Mouse (Mus musculus) heart, postnatal 36 days (tissue): ENCODE measurements at regions not wholly inside any gene's neighbourhood (a gene's known extent, or its start where the extent isn't known, plus 50 kb on each side); places are given as distances from the start of the nearest gene placed in this dataset.

ENCODE experiments used
- DNase-seq, 2 experiments: peaks; one replicate each; pipeline ENCODE4 v3.0.0; 2021 to 2022
- intact Hi-C: fragments of 180-260 bp; cut with DNase I; formaldehyde crosslinking; loops from one replicate; pipeline ENCODE4 v1.15.1; 2025

- no peak for DNase-seq
- intact Hi-C loops: no loop called here
Measured at GRCm38 (mm10) chr9:63046981-63047380, 59.3 kb upstream of the Pias1 start.

- intact Hi-C loops: no loop called here
- DNase-seq: no peak
Measured at GRCm38 (mm10) chr9:63045531-63045930, 57.8 kb upstream of the Pias1 start.

GRCm38 (mm10) chr9:63043304-63043703, 55.6 kb upstream of the Pias1 start:
- intact Hi-C loops: no loop called here
- no peak for DNase-seq

GRCm38 (mm10) chr9:63038031-63038430, 50.3 kb upstream of the Pias1 start:
- DNase-seq: no peak

More at GRCm38 (mm10) chr9:63038031-63038430, 50.3 kb upstream of the Pias1 start:
- intact Hi-C loops: no loop called here
